ENCODE assay signal across 10 mouse cellular contexts in genomic region chr17:64330885-64331284, GRCm38 (mm10). TPM values are rescaled to one million over a fixed set of nuclear protein-coding genes. Genes with fewer than 3 reads are reported as not detected.
DNase-seq lines count a peak whose midpoint lies in the region; ATAC-seq and TF ChIP-seq lines count a peak whose summit lies in the region.
"Had no signal": no experiment of that assay in that cellular context is flagged by ENCODE, and none has a peak within 500 bp of the region (broad histone marks: within the 10 kb centered on the region; RNA-seq: fewer than 3 reads in every experiment).

No protein-coding gene starts in this region.

- ATAC-seq in lung, postnatal 0 days, result no peak
- ATAC-seq in limb, embryonic 11.5 days (ENCODE audit: insufficient number of reproducible peaks, low FRiP score, low TSS enrichment, low read depth), result no peak
- no peak for ATAC-seq in erythroid progenitor cell, adult 5-6 weeks (replicated peaks; ENCODE audit: low FRiP score, poor library complexity, severe bottlenecking)

- peak overlapping the region; percentile 97 for H3K4me3 ChIP-seq in lung, postnatal 0 days (ENCODE audit: low read depth, low read length)
- H3K4me3 ChIP-seq in embryonic fibroblast, embryonic 13.5 days (ENCODE audit: insufficient read depth, low read length), result peak overlapping the region; percentile 92
- H3K4me3 ChIP-seq in limb, embryonic 11.5 days (ENCODE audit: low read depth, low read length), result peak overlapping the region; percentile 96
- H3K4me3 ChIP-seq in olfactory bulb, adult 2 months (ENCODE audit: insufficient read depth, low read depth, low read length), result peak overlapping the region; percentile 86

- peak overlapping the region; percentile 75 for H3K4me2 ChIP-seq in lung, postnatal 0 days (replicated peaks; ENCODE audit: low read depth, low read length)
- peak overlapping the region; percentile 54 for H3K4me2 ChIP-seq in limb, embryonic 11.5 days (ENCODE audit: low read depth, severe bottlenecking)

- no peak for TF ChIP-seq CTCF in lung, postnatal 0 days (IDR thresholded peaks at IDR 0.05)
- TF ChIP-seq CTCF in embryonic fibroblast, embryonic 13.5 days (IDR thresholded peaks at IDR 0.05; ENCODE audit: borderline replicate concordance, insufficient read depth, low read length), result no peak
- no peak for TF ChIP-seq CTCF in olfactory bulb, adult 2 months (IDR thresholded peaks at IDR 0.05; ENCODE audit: insufficient read depth, low read depth, low read length)

- H3K4me1 ChIP-seq in lung, postnatal 0 days (ENCODE audit: insufficient read depth, low read depth, low read length), result peaks cover 3% of the 10 kb centered on the region; the same call in 1 of the 2 replicates
- H3K4me1 ChIP-seq in embryonic fibroblast, embryonic 13.5 days (ENCODE audit: control insufficient read depth, insufficient read depth, low read length), result no peaks in the 10 kb centered on the region; the same call in 1 of the 2 replicates
- no peaks in the 10 kb centered on the region for H3K4me1 ChIP-seq in limb, embryonic 11.5 days (ENCODE audit: control insufficient read depth, insufficient read depth, low read length)
- no peaks in the 10 kb centered on the region; the same call in 1 of the 2 replicates for H3K4me1 ChIP-seq in olfactory bulb, adult 2 months (ENCODE audit: control insufficient read depth, insufficient read depth, low read length)

- no peaks in the 10 kb centered on the region for H3K36me3 ChIP-seq in lung, postnatal 0 days (ENCODE audit: insufficient read depth, low read length)
- H3K36me3 ChIP-seq in limb, embryonic 11.5 days (ENCODE audit: control insufficient read depth, insufficient read depth, low read length), result no peaks in the 10 kb centered on the region

- H3K27ac ChIP-seq in lung, postnatal 0 days (ENCODE audit: low read length), result peak overlapping the region; percentile 98
- peak overlapping the region; percentile 93 for H3K27ac ChIP-seq in embryonic fibroblast, embryonic 13.5 days (ENCODE audit: insufficient read depth, low read length)
- peak overlapping the region; percentile 92 for H3K27ac ChIP-seq in limb, embryonic 11.5 days (replicated peaks; ENCODE audit: low read depth, low read length)
- H3K27ac ChIP-seq in olfactory bulb, adult 2 months (ENCODE audit: insufficient read depth, low read depth, low read length), result peak overlapping the region; percentile 82; the same call in 1 of the 2 replicates

- no peaks in the 10 kb centered on the region for H3K9me3 ChIP-seq in lung, postnatal 0 days (ENCODE audit: low read length)
- no peaks in the 10 kb centered on the region for H3K9me3 ChIP-seq in limb, embryonic 11.5 days (ENCODE audit: control insufficient read depth, low read length)

- WGBS in lung, postnatal 0 days, result 14% methylated on average over 8 of the region's 8 CpGs
- 28% methylated on average over 8 of the region's 8 CpGs for WGBS in limb, embryonic 11.5 days
- 4% methylated on average over 8 of the region's 8 CpGs for WGBS in olfactory bulb, adult 2 months

- no peak for DNase-seq in lung, postnatal 0 days (ENCODE audit: low spot score)
- DNase-seq in lung, postnatal 25 days (ENCODE audit: low spot score), result no peak
- DNase-seq in limb, embryonic 11.5 days (ENCODE audit: low spot score), result no peak
- DNase-seq in cerebellum, postnatal 10 days, result no peak
- no peak for DNase-seq in frontal cortex, adult 2 months (ENCODE audit: extremely low spot score in 1 of 2, low spot score in 1 of 2)
- DNase-seq: layer of hippocampus, adult 9-11 months; thymus, postnatal 36 days had no signal

- H3K9ac ChIP-seq in lung, postnatal 0 days (replicated peaks; ENCODE audit: low read depth), result peak overlapping the region; percentile 95
- H3K9ac ChIP-seq in limb, embryonic 11.5 days (ENCODE audit: low read length), result peak overlapping the region; percentile 94

- TF ChIP-seq POLR2A in embryonic fibroblast, embryonic 13.5 days (IDR thresholded peaks at IDR 0.05; ENCODE audit: low read depth, low read length), result no peak
- no peak for TF ChIP-seq POLR2A in olfactory bulb, adult 2 months (IDR thresholded peaks at IDR 0.05; ENCODE audit: insufficient read depth, low read depth, low read length)

- no peaks in the 10 kb centered on the region for H3K27me3 ChIP-seq in lung, postnatal 0 days (replicated peaks; ENCODE audit: insufficient read depth, low read length)
- no peaks in the 10 kb centered on the region for H3K27me3 ChIP-seq in limb, embryonic 11.5 days (ENCODE audit: control insufficient read depth, insufficient read depth, low read length)

- no peak for TF ChIP-seq EP300 in lung, postnatal 0 days (IDR thresholded peaks at IDR 0.05)

RNA-seq across cellular contexts. Expression of gene Pja2, which starts 0.8 kb away (rescaled TPM):
- 57.2 and 60.7 TPM in 2 replicates for polyA plus RNA-seq in lung, postnatal 0 days (2015; fragmentation: Nextera tagmentation; extraction: Ambion mirVana)
- 107 and 123 TPM in 2 replicates for polyA plus RNA-seq in embryonic fibroblast, embryonic 13.5 days (2011; ENCODE audit: insufficient read length, low read depth, missing spikeins)
- polyA plus RNA-seq in limb, embryonic 11.5 days (2014; fragmentation: Nextera tagmentation; extraction: Ambion mirVana), result 66.5 and 67.6 TPM in 2 replicates
- polyA plus RNA-seq in olfactory bulb, adult 2 months (2012; ENCODE audit: insufficient read depth, insufficient read length, low replicate concordance, missing spikeins), result 102 and 214 TPM in 2 replicates
- polyA plus RNA-seq in frontal cortex, adult 2 months (2012; rRNA removed), result 172 and 173 TPM in 2 replicates
- 28.8 and 29.3 TPM in 2 replicates for total RNA-seq in erythroid progenitor cell, adult 5-6 weeks (2015; ENCODE audit: low replicate concordance)
- total RNA-seq in erythroid progenitor cell, adult 5-6 weeks (2017; ENCODE audit: low replicate concordance), result 21.2 and 28.1 TPM in 2 replicates
